Mouse (Mus musculus): ENCODE results near the gene Plvap.
A peak's percentile ranks its signal among the peaks of the same experiment; 100 is the strongest.

Plvap gene

GRCm38 (mm10) chr8:71487691-71488445 lies 23.7 kb downstream of the Plvap start, which contains the start of gene Gtpbp3:
Gtpbp3 (plus strand) TSS chr8:71488103.
- peak; percentile 72 to 76 for DNase-seq (ENCODE audit: low spot score in 2 of 2)

- DNase-seq (ENCODE audit: low spot score in 2 of 2), result no peak
Measured at GRCm38 (mm10) chr8:71486136-71486529, 25.4 kb downstream of the Plvap start.

DNA sequence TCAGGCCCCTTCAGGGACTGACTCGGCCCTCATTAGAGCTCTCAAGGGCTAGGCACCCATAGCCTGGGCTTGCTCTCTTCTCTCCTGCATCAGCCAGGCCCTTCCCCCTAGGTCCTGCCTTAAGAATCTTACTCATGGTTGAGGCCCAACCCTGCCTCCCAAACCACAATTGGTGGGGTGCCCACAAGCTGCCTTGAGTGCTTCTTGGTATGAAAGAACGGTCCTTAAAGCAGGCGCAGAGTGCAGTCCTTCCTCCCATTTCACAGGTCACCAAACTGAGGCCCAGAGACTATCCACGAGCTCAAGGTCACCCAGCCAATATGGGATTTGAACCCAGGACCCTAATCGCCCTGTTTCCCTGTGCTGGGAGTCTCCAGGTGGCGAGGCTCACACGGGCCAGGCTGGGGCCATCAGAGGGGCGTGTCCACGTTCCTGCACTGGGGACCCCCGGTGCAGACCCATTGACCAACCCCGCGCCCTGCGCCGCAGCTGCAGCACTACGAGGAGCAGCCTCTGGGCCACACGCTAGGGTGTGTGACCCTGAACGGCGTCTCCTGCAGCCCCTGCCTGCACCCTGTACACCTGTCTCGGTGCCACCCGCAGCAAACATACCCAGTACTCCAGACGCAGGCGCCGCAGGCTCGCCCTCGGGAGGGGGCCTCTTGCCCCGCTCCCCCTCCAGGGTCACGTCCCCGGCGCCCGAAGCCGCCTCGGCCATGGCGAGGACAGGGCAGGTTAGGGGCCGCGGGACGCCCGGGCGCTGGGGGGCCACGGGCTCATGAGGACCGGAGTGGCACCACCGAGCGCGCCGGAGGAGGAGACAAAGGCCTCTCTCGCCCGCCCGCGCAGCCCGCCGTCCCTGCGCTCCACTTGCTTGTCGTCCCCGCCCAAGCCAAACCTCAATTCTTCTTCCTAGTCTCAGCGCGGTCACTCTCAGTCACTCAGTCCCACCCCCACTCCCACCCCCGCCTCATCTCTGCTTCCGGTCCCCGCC lies 26.1 kb downstream of the Plvap start, which contains the start of gene Ano8:
Gene Ano8, minus strand, starts transcription at position 822 of the 994 bp plus-strand sequence.
- peak; percentile 72 to 75 for DNase-seq (ENCODE audit: low spot score in 2 of 2)

DNA sequence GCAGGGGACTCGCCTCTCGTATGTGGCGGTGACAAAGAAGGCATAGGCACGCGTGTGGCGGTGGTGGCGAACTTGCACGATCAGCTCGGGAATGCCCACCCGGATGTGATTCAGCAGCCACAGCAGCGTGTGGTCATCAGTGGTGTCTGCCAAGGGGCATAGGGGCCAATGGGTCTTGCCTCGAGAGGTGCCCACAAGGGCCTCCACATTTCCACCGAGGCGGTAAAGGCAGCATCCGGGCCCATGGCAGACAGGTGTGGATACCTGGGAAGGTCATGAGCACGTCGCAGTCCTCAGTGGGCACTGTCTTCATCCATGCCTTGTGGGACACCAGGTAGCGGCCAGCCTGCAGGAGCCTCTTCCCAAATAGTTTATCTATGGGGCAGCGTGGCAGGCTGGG lies 26.8 kb downstream of the Plvap start:
- DNase-seq (ENCODE audit: low spot score in 2 of 2), result no peak

DNA sequence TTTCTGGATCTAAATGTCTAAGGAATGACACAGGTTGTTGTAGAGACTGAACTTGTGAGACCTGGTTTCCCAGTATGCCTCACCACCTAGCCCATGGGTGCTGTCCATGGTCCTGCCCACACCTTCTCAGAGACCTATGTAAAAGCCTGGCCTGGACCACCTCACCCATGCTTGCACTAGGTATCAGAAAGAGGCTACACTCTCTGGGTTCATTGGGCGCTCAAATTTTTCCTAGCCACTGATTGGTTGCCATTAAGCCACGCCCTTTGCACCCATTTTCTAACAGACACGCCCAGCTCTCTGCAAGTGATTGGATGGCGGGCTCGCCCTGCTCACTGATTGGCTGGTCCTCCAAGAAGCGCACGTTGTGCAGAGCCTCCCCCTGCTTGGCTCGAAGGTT lies 27.6 kb downstream of the Plvap start:
- peak in 1 of 2 experiments; percentile 70 for DNase-seq (ENCODE audit: low spot score in 2 of 2)

GRCm38 (mm10) chr8:71478943-71479342 lies 32.6 kb downstream of the Plvap start:
- DNase-seq (ENCODE audit: low spot score in 2 of 2), result no peak

GRCm38 (mm10) chr8:71477196-71477845 lies 34.2 kb downstream of the Plvap start:
- DNase-seq (ENCODE audit: low spot score in 2 of 2), result peak in 1 of 2 experiments; percentile 44

GRCm38 (mm10) chr8:71476099-71476940 lies 35.2 kb downstream of the Plvap start:
- DNase-seq (ENCODE audit: low spot score in 2 of 2), result peak; percentile 74 to 77

DNA sequence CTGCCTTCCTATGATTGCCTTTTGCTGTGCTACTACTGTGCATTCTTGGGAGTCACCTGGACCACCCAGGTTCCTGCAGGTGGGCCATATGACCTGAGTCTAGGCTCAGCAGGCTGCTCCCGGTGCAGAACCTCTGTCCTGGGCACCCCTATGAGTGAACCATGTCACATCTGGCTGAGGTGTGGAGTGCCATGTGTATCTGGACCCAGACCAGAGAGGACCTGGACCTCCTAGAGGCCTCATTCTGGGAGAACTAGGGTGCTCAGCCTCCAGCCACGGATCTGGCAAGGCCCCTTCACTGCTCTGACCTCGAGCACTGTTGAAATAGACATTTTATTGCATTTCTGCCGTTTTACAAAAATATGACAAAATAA lies 35.9 kb downstream of the Plvap start:
- DNase-seq (ENCODE audit: low spot score in 2 of 2), result no peak

GRCm38 (mm10) chr8:71474785-71475701 lies 36.5 kb downstream of the Plvap start:
- DNase-seq (ENCODE audit: low spot score in 2 of 2), result no peak

- DNase-seq (ENCODE audit: low spot score in 2 of 2), result no peak
Measured at GRCm38 (mm10) chr8:71474344-71474743, 37.2 kb downstream of the Plvap start.

GRCm38 (mm10) chr8:71472601-71473386 lies 38.8 kb downstream of the Plvap start:
- DNase-seq (ENCODE audit: low spot score in 2 of 2), result no peak

- DNase-seq (ENCODE audit: low spot score in 2 of 2), result no peak
Measured at GRCm38 (mm10) chr8:71471861-71472260, 39.7 kb downstream of the Plvap start.

DNA sequence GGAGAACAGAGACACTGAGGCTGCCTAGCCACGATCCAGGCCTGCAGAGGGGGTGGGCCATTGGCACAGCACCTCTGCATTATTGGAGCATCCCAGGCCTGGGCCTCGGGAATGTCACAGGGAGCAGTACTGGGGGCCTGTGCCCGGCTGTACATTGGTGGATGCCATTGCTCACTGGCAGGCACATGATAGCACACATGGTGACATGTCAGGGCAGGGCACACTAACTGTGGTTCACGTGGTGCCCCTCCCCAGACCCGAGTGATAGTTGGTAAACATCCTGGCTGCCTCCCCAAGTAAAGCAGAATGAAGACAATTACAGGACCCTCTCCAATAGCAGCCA lies 40.7 kb downstream of the Plvap start:
- no peak for DNase-seq (ENCODE audit: low spot score in 2 of 2)

DNA sequence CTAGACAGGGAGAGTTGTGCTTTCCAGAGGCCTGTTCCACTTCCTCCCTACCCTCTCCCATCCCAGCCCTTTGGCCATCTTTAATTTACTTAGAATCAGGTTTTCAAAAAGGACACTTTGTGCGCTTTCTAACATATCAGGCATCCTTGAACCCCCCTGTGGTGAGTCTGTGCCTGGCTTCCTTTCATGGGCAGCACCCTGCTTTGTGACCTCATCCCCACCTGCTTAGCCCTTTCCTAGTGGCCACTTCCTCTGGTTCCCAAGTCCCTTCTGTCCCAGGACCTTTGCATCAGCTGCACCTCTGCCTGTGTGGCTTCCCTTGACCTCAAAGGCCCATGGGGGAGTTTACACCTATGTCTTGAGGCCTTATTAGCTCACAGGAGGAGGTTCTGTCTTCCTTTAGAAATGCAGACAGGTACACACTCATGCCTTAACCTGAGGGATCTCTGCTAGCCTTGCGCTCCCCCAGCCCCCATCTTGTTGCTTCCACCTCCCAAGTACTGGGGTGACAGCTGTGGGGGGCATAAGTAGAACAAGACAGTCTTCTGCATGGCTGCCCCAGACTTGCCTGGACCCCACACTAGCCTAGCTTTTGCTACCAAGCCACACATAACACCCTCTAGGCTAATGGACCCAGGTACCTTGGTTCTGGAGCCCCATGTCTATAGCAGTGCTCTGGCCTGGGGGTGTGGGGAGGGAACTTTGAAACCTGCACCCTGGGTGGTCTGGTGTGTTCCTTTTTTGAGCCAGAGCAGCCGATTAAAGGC lies 41.2 kb downstream of the Plvap start:
- no peak for DNase-seq (ENCODE audit: low spot score in 2 of 2)

- peak; percentile 59 to 71 for DNase-seq (ENCODE audit: low spot score in 2 of 2)
Measured at GRCm38 (mm10) chr8:71469411-71469810, 42.1 kb downstream of the Plvap start.

DNA sequence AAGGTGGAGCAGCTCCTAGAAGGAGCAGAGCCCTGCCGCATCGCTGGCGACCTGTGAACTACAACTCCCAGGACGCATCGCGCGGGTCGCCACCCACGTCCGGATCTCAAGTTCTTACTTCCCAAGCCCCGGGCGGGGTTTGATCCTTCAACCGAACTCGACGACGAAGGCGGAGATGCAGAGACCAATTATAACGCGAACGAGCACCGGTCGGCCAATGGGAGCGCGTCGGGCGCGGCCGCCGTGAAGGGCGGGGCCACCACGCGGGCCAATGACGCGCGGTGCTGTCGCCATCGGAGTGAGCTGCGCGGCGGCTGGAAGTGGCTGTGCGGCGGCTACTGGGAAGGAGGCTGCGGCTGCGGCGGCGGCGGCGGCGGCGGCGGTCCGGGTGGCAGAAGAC lies 42.6 kb downstream of the Plvap start, which contains the start of gene Dda1:
Gene Dda1, plus strand, starts transcription at position 284 of the 400 bp plus-strand sequence.
- DNase-seq (ENCODE audit: low spot score in 2 of 2), result peak; percentile 95 to 97

GRCm38 (mm10) chr8:71468001-71468400 lies 43.6 kb downstream of the Plvap start:
- no peak for DNase-seq (ENCODE audit: low spot score in 2 of 2)
